Mouse (Mus musculus) G1E (cell line): ENCODE results near the gene Tmc6.

Source experiments
- CTCF ChIP-seq: IDR thresholded peaks from 2 replicates; pipeline ENCODE4 v1.5.1; 2012; ENCODE audit warnings: low read depth, low read length, inconsistent platforms, mixed read lengths
- GATA1 ChIP-seq: IDR thresholded peaks from 2 replicates; pipeline ENCODE4 v1.6.1; 2012; ENCODE audit warnings: borderline replicate concordance, low read length, inconsistent platforms, mixed read lengths
- TAL1 ChIP-seq: conservative IDR thresholded peaks from 2 replicates; pipeline ENCODE4 v1.6.1; 2012; ENCODE audit warnings: low read depth, low read length, inconsistent platforms, mixed read lengths

DNA sequence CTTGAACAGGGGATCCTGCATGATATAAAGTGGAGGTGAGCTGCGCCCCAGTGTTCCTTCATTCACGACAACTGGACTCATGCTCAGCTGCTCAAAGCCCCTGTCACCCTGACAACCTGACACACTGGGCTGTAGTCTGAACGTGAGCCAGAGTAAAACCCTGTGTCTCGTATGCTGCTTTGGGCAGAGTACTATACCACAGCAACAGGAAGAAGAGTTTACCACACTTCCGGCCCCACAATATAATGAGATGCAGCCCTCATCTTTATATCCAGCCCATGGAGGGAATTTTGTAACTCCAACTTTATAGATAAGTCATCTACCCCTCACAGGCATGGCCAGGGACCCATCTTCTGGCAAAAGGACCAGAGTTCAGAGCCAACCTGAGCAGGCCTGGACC is 4.9 kb downstream of the Tmc6 start:
- no peak for TF ChIP-seq CTCF
- TF ChIP-seq TAL1 = no peak
- TF ChIP-seq GATA1 = no peak
